Mouse (Mus musculus): ENCODE data around the gene Olfr348.
A peak's percentile ranks its signal among the peaks of the same experiment; 100 is the strongest.

Olfr348 gene

GRCm38 (mm10) chr2:36783976-36784375 is at the start of gene Olfr348:
Gene Olfr348 (plus strand): TSS chr2:36784276.
- DNase-seq (ENCODE audit: low spot score) = no peak

- peak; percentile 0 for DNase-seq (ENCODE audit: low spot score)
Observed at GRCm38 (mm10) chr2:36736226-36736625, 47.9 kb upstream of the Olfr348 start.

GRCm38 (mm10) chr2:36790238-36790637 is 6.2 kb downstream of the Olfr348 start, which contains the start of gene Olfr50:
Gene Olfr50 (plus strand): TSS chr2:36790538.
- DNase-seq (ENCODE audit: low spot score) = no peak

- DNase-seq (ENCODE audit: low spot score) = no peak
Observed at GRCm38 (mm10) chr2:36816932-36817331, 32.9 kb downstream of the Olfr348 start, which contains the start of gene Olfr3. Gene Olfr3 (minus strand): TSS chr2:36817032.
